Mouse (Mus musculus): Measurements from ENCODE around the gene Pak1ip1. TPM values are rescaled to one million over a fixed set of nuclear protein-coding genes. Genes with fewer than 3 reads are reported as not detected.

The Pak1ip1 gene
- polyA plus RNA-seq, 1 experiment: 6.2 TPM

DNA sequence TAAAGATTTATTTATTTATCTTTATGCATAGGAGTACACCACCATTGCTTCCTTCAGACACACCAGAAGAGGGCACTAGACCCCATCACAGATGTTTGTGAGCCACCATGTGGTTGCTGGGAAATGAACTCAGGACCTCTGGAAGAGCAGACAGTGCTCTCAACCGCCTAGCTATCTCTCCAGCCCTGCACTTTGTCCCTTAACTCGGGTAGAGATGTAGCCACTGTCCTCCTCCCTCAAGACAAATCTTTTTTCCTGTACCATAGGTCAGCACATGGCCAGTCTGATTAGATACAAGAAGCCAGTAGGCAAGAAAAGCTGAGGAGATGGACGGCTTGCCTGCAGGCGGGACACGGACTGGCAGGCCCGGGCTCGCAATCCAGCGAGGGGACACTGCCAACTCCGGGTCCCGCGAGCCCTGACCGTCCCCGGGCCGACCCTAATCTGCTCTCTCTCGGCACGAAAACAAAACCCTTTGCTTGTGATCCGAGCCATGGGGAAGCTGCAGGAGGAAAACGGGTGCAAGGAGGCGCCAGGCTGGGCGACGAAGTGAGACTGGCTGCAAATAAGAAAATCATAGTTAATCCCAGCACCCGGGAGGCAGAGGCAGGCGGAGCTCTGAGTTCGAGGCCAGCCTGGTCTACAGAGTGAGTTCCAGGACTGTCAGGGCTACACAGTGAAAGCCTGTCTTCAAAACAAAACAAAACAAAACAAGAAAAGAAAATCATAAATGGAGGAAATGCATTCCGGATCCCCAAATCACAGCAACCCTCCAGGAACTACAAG lies 490 bp upstream of the Pak1ip1 start:
- Histone ChIP-seq H3K4me3 (replicated peaks) (peak overlapping the region; percentile 100), H3K9me3 (ENCODE audit: control insufficient read depth, low read length) (no peaks in the 10 kb centered on the region), H3K4me1 (ENCODE audit: control insufficient read depth) (peaks cover 48% of the 10 kb centered on the region), H3K36me3 (ENCODE audit: control insufficient read depth) (peaks cover 32% of the 10 kb centered on the region), H3K27me3 (ENCODE audit: control insufficient read depth) (no peaks in the 10 kb centered on the region)
- TF ChIP-seq TAL1 (IDR thresholded peaks at IDR 0.05; ENCODE audit: low read length) (no peak), GATA1 (IDR thresholded peaks at IDR 0.05; ENCODE audit: low read length) (no peak)

DNA sequence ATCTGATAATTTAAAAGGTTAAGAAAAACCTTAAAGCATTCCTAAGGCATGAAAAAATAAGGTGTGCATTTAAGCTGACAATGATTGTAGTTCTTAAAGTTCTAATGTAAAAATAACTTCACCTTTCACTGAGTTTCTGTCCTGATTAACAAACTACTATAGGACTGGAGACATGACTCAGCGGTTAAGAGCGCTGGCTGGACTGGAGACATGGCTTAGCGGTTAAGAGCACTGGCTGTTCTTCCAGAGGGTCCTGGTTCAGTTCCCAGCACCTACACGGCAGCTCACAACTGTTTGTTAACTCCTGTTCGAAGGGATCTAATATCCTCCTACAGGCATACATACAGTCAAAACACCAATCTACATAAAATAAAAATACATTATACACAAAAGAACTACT lies 1.2 kb downstream of the Pak1ip1 start:
- Histone ChIP-seq H3K9me3 (ENCODE audit: control insufficient read depth, low read length) (no peaks in the 10 kb centered on the region), H3K27me3 (ENCODE audit: control insufficient read depth) (no peaks in the 10 kb centered on the region), H3K4me3 (replicated peaks) (peak overlapping the region; percentile 100), H3K36me3 (ENCODE audit: control insufficient read depth) (peaks cover 48% of the 10 kb centered on the region), H3K4me1 (ENCODE audit: control insufficient read depth) (peaks cover 52% of the 10 kb centered on the region)
- TF ChIP-seq GATA1 (IDR thresholded peaks at IDR 0.05; ENCODE audit: low read length): no peak
- no peak for TF ChIP-seq TAL1 (IDR thresholded peaks at IDR 0.05; ENCODE audit: low read length)

- TF ChIP-seq TAL1 (IDR thresholded peaks at IDR 0.05; ENCODE audit: low read length) (no peak), GATA1 (IDR thresholded peaks at IDR 0.05; ENCODE audit: low read length) (no peak)
- no peaks in the 10 kb centered on the region for H3K27me3 ChIP-seq (ENCODE audit: control insufficient read depth)
- H3K4me3 ChIP-seq (replicated peaks): no peak overlapping the region
- no peaks in the 10 kb centered on the region for H3K9me3 ChIP-seq (ENCODE audit: control insufficient read depth, low read length)
- peaks cover 33% of the 10 kb centered on the region for H3K4me1 ChIP-seq (ENCODE audit: control insufficient read depth)
- H3K36me3 ChIP-seq (ENCODE audit: control insufficient read depth): peaks cover 91% of the 10 kb centered on the region
Measured at GRCm38 (mm10) chr13:41006244-41006643, 5.4 kb downstream of the Pak1ip1 start.

DNA sequence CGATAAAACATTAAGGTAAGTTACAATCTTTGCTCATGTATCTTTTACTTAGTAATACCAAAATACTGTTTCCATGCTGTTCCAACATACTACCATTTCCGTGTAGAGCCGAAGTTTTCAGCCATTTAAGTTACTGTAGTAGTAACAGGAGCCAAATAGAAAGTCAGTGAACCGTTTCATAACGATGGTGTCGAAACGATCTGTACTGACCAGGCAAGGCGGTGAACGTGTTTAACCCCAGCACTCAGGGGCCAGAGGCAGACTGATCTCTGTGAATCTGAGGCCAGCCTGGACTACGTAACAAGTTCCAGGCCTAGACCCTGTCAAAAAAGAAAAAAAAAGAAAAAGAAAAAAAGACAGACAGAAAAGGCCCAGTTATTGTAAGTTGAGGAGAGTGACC lies 7.4 kb downstream of the Pak1ip1 start:
- peaks cover 100% of the 10 kb centered on the region for H3K36me3 ChIP-seq (ENCODE audit: control insufficient read depth)
- peaks cover 21% of the 10 kb centered on the region for H3K4me1 ChIP-seq (ENCODE audit: control insufficient read depth)
- no peaks in the 10 kb centered on the region for H3K27me3 ChIP-seq (ENCODE audit: control insufficient read depth)
- no peak for TF ChIP-seq GATA1 (IDR thresholded peaks at IDR 0.05; ENCODE audit: low read length)
- no peak for TF ChIP-seq TAL1 (IDR thresholded peaks at IDR 0.05; ENCODE audit: low read length)
- H3K4me3 ChIP-seq (replicated peaks): no peak overlapping the region
- H3K9me3 ChIP-seq (ENCODE audit: control insufficient read depth, low read length): no peaks in the 10 kb centered on the region

DNA sequence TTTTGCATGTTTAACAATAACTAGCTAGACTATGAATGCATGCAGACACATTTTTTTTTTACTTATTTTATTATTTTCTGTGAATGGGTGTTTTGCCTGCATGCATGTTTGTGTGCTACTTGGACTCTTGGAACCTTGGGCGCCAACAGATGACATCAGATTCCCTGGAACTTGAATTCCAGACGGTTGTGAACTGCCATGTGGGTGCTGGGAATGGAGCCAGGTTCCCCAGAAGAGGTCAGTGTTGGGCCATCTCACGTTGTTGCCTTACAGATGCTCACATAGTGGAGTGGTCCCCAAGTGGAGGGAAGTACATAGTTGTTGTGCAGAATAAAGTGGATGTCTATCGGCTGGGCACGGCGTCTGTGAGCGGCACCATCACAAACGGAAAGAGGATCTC lies 8.1 kb downstream of the Pak1ip1 start:
- peaks cover 20% of the 10 kb centered on the region for H3K4me1 ChIP-seq (ENCODE audit: control insufficient read depth)
- no peaks in the 10 kb centered on the region for H3K27me3 ChIP-seq (ENCODE audit: control insufficient read depth)
- no peak for TF ChIP-seq GATA1 (IDR thresholded peaks at IDR 0.05; ENCODE audit: low read length)
- no peak for TF ChIP-seq TAL1 (IDR thresholded peaks at IDR 0.05; ENCODE audit: low read length)
- H3K9me3 ChIP-seq (ENCODE audit: control insufficient read depth, low read length): no peaks in the 10 kb centered on the region
- peaks cover 100% of the 10 kb centered on the region for H3K36me3 ChIP-seq (ENCODE audit: control insufficient read depth)
- no peak overlapping the region for H3K4me3 ChIP-seq (replicated peaks)

DNA sequence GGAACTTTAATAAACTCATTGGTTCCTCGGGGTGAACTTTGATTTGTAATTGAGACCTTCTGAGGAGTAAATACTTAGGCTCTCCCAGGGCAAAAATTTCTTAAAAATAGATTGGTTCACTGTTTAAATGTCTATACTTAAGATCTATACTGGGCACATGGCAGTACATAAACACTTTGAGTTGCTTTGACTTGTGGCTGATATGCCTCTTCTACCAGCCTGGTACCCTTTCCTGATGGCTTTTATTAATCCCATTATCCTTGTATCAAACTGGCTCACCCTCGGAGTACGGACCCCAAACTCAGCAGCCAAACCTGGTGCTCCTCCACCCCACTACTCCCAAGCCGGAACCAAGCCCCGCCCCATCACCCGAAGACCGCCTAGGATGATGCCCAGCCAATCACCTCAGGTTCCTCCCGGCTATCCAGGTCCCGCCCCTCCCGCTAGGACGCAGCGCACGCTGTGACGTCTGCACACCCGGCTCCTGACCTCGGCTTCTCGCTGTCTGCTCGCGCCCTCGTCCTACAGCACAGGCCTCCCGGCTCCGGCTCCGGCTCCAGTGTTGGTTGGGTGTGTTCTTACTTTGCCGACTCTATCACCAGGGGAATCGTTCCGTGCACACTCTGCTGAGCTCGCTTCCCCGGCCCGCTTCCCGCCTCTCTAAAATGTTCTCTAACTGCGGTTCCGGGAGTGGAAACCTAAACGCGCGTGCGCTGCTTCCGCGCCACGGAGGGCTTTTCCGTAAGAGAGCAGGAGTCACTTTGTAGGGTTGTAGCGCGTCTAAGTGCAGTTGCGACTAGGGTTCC lies 15.2 kb downstream of the Pak1ip1 start, which contains the start of gene Tmem14c:
Tmem14c (plus strand) TSS at position 464 of the 806 bp plus-strand sequence.
- H3K4me3 ChIP-seq (replicated peaks): peak within 1 kb of the TSS; percentile 75
- H3K9me3 ChIP-seq (ENCODE audit: control insufficient read depth, low read length): no peaks in the 10 kb centered on the region
- TF ChIP-seq GATA1 (IDR thresholded peaks at IDR 0.05; ENCODE audit: low read length) (no peak), TAL1 (IDR thresholded peaks at IDR 0.05; ENCODE audit: low read length) (no peak)
- H3K27me3 ChIP-seq (ENCODE audit: control insufficient read depth): no peaks in the 10 kb centered on the region
- peaks cover 93% of the 10 kb centered on the region for H3K36me3 ChIP-seq (ENCODE audit: control insufficient read depth)
- peaks cover 58% of the 10 kb centered on the region for H3K4me1 ChIP-seq (ENCODE audit: control insufficient read depth)

DNA sequence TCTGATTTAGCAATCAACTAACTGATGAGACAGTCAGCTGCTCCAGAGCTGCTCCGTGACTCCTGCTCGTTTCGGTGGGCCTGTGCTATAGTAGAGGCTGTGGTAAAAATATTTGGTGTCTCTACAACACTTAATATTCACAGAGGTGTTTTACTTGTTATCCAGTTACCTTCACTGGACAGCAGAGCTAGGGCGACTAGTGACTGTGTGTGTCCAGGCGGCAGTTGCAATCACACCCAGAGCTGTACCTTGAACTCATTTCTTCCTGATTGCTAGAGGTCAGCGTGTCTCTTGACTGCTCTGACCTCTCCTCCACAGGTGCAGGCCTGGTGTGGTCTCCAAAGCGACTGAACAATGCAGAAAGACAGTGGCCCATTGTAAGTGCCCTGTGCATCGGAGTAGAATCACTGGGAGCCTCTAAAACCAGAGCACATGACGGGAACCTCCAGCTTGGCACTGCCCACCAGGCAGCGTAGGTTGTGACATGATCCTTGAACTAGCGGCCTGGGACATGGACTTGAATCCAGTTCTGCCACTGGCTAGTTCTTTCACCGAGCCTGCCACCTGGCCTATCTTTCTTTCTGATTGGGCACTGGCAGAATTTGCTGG lies 16.1 kb downstream of the Pak1ip1 start:
- peaks cover 93% of the 10 kb centered on the region for H3K36me3 ChIP-seq (ENCODE audit: control insufficient read depth)
- no peak for TF ChIP-seq TAL1 (IDR thresholded peaks at IDR 0.05; ENCODE audit: low read length)
- peaks cover 65% of the 10 kb centered on the region for H3K4me1 ChIP-seq (ENCODE audit: control insufficient read depth)

DNA sequence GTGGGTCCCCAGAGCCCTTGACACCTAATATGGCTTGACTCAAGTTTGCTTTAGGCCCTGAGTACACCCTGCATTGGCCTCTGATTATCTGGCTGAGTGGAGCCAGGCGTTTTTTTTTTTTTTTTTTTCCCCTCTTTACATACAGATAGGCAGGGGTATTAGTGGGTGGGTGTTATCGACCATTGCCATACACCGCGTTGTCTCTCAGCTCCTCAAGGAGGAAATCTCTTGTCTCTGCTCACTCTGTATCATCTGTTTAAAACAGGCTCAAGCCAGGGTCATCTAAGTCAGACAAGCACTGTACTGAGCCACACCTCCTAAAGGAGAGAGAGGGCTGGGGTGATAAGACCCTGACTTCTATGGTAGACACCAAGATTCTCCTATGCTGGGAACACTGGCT lies 17.0 kb downstream of the Pak1ip1 start:
- TF ChIP-seq GATA1 (IDR thresholded peaks at IDR 0.05; ENCODE audit: low read length): peak; percentile 79
- TF ChIP-seq TAL1 (IDR thresholded peaks at IDR 0.05; ENCODE audit: low read length): peak; percentile 74
- peaks cover 73% of the 10 kb centered on the region for H3K4me1 ChIP-seq (ENCODE audit: control insufficient read depth)
- peaks cover 93% of the 10 kb centered on the region for H3K36me3 ChIP-seq (ENCODE audit: control insufficient read depth)

More for the DNA sequence above, 16.1 kb downstream of the Pak1ip1 start:
- Histone ChIP-seq H3K4me3 (replicated peaks) (peak overlapping the region; percentile 75), H3K27me3 (ENCODE audit: control insufficient read depth) (no peaks in the 10 kb centered on the region), H3K9me3 (ENCODE audit: control insufficient read depth, low read length) (no peaks in the 10 kb centered on the region)

DNA sequence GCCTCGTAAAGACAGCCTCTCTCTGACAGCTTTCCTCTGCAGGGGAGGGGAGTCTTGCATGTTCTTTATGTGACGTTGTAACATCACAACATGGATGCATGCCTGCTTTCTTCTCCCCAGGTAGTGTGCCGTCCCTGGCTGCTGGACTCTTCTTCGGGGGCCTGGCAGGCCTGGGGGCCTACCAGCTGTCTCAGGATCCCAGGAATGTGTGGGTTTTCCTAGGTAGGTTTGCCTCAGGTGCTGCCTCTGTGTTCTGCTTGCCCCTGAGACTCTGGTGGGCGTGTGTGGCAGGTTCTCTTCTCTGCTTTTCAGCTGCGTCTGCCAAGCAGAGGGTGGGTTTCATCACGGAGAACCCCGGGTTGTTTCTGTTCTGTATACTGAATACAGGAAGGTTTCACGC lies 17.4 kb downstream of the Pak1ip1 start:
- Histone ChIP-seq H3K27me3 (ENCODE audit: control insufficient read depth) (no peaks in the 10 kb centered on the region), H3K36me3 (ENCODE audit: control insufficient read depth) (peaks cover 93% of the 10 kb centered on the region), H3K4me1 (ENCODE audit: control insufficient read depth) (peaks cover 72% of the 10 kb centered on the region), H3K9me3 (ENCODE audit: control insufficient read depth, low read length) (no peaks in the 10 kb centered on the region), H3K4me3 (replicated peaks) (peak overlapping the region; percentile 75)
- TF ChIP-seq GATA1 (IDR thresholded peaks at IDR 0.05; ENCODE audit: low read length) (no peak), TAL1 (IDR thresholded peaks at IDR 0.05; ENCODE audit: low read length) (no peak)

More for the DNA sequence above, 17.0 kb downstream of the Pak1ip1 start:
- Histone ChIP-seq H3K9me3 (ENCODE audit: control insufficient read depth, low read length) (no peaks in the 10 kb centered on the region), H3K27me3 (ENCODE audit: control insufficient read depth) (no peaks in the 10 kb centered on the region), H3K4me3 (replicated peaks) (peak overlapping the region; percentile 75)

Measured in erythroblast, embryonic 14.5 days (primary cell).